Mouse (Mus musculus): ENCODE data around the gene Nrd1. TPM values are rescaled to one million over a fixed set of nuclear protein-coding genes. Genes with fewer than 3 reads are reported as not detected.
A peak's percentile ranks its signal among the peaks of the same experiment; 100 is the strongest.

The Nrd1 gene
- polyA plus RNA-seq, 1 experiment from 2014 or later = 45.6 TPM

GRCm38 (mm10) chr4:108986833-108987472, 13.5 kb upstream of the Nrd1 start:
- Histone ChIP-seq H3K36me3 (ENCODE audit: control insufficient read depth, insufficient read depth, low read length) (no peaks in the 10 kb centered on the region), H3K9me3 (replicated peaks; ENCODE audit: control insufficient read depth, low read length) (no peaks in the 10 kb centered on the region), H3K27ac (ENCODE audit: low read depth, low read length) (no peak overlapping the region), H3K4me3 (ENCODE audit: low read depth, low read length) (no peak overlapping the region), H3K4me1 (ENCODE audit: control insufficient read depth, insufficient read depth, low read length) (no peaks in the 10 kb centered on the region), H3K9ac (ENCODE audit: low read length) (no peak overlapping the region), H3K4me2 (ENCODE audit: low read length) (no peak overlapping the region), H3K27me3 (replicated peaks; ENCODE audit: control insufficient read depth, insufficient read depth, low read length) (0 out of 2 replicates have a peak, but pooled peaks cover 2% of the 10 kb centered on the region)
- 71% methylated on average over 1 of the region's 1 CpGs for WGBS
- ATAC-seq (no peak), DNase-seq (ENCODE audit: low spot score) (no peak)

- H3K9ac ChIP-seq (ENCODE audit: low read length) = no peak overlapping the region
- ATAC-seq = no peak
- no peaks in the 10 kb centered on the region for H3K9me3 ChIP-seq (replicated peaks; ENCODE audit: control insufficient read depth, low read length)
- DNase-seq (ENCODE audit: low spot score) = no peak
- H3K27me3 ChIP-seq (replicated peaks; ENCODE audit: control insufficient read depth, insufficient read depth, low read length) = 0 out of 2 replicates have a peak, but pooled peaks cover 2% of the 10 kb centered on the region
- H3K36me3 ChIP-seq (ENCODE audit: control insufficient read depth, insufficient read depth, low read length) = no peaks in the 10 kb centered on the region
- no peak overlapping the region for H3K27ac ChIP-seq (ENCODE audit: low read depth, low read length)
- H3K4me1 ChIP-seq (ENCODE audit: control insufficient read depth, insufficient read depth, low read length) = no peaks in the 10 kb centered on the region
- H3K4me2 ChIP-seq (ENCODE audit: low read length) = no peak overlapping the region
- WGBS = 89% methylated on average over 4 of the region's 4 CpGs
- H3K4me3 ChIP-seq (ENCODE audit: low read depth, low read length) = no peak overlapping the region
These were observed 13.0 kb upstream of the Nrd1 start for GRCm38 (mm10) chr4:108987473-108987842.

GRCm38 (mm10) chr4:108989430-108989829, 11.0 kb upstream of the Nrd1 start:
- 78% methylated on average over 2 of the region's 2 CpGs for WGBS
- no peak overlapping the region for H3K4me3 ChIP-seq (ENCODE audit: low read depth, low read length)
- H3K27ac ChIP-seq (ENCODE audit: low read depth, low read length) = no peak overlapping the region
- DNase-seq (ENCODE audit: low spot score) (no peak), ATAC-seq (no peak)
- H3K9ac ChIP-seq (ENCODE audit: low read length) = no peak overlapping the region
- 0 out of 2 replicates have a peak, but pooled peaks cover 2% of the 10 kb centered on the region for H3K27me3 ChIP-seq (replicated peaks; ENCODE audit: control insufficient read depth, insufficient read depth, low read length)
- no peak overlapping the region for H3K4me2 ChIP-seq (ENCODE audit: low read length)
- no peaks in the 10 kb centered on the region for H3K36me3 ChIP-seq (ENCODE audit: control insufficient read depth, insufficient read depth, low read length)
- no peaks in the 10 kb centered on the region for H3K9me3 ChIP-seq (replicated peaks; ENCODE audit: control insufficient read depth, low read length)
- no peaks in the 10 kb centered on the region for H3K4me1 ChIP-seq (ENCODE audit: control insufficient read depth, insufficient read depth, low read length)

- H3K4me2 ChIP-seq (ENCODE audit: low read length) = no peak overlapping the region
- no peak for ATAC-seq
- H3K9ac ChIP-seq (ENCODE audit: low read length) = no peak overlapping the region
- DNase-seq (ENCODE audit: low spot score) = no peak
- no peaks in the 10 kb centered on the region for H3K4me1 ChIP-seq (ENCODE audit: control insufficient read depth, insufficient read depth, low read length)
- H3K4me3 ChIP-seq (ENCODE audit: low read depth, low read length) = no peak overlapping the region
- H3K36me3 ChIP-seq (ENCODE audit: control insufficient read depth, insufficient read depth, low read length) = no peaks in the 10 kb centered on the region
- H3K9me3 ChIP-seq (replicated peaks; ENCODE audit: control insufficient read depth, low read length) = no peaks in the 10 kb centered on the region
- 0 out of 2 replicates have a peak, but pooled peaks cover 2% of the 10 kb centered on the region for H3K27me3 ChIP-seq (replicated peaks; ENCODE audit: control insufficient read depth, insufficient read depth, low read length)
- no peak overlapping the region for H3K27ac ChIP-seq (ENCODE audit: low read depth, low read length)
These were observed 10.4 kb upstream of the Nrd1 start for GRCm38 (mm10) chr4:108990032-108990431.

- 92% methylated on average over 6 of the region's 6 CpGs for WGBS
- no peak for DNase-seq (ENCODE audit: low spot score)
- Histone ChIP-seq H3K4me3 (ENCODE audit: low read depth, low read length) (no peak overlapping the region), H3K4me1 (ENCODE audit: control insufficient read depth, insufficient read depth, low read length) (no peaks in the 10 kb centered on the region), H3K27me3 (replicated peaks; ENCODE audit: control insufficient read depth, insufficient read depth, low read length) (0 out of 2 replicates have a peak, but pooled peaks cover 2% of the 10 kb centered on the region), H3K4me2 (ENCODE audit: low read length) (no peak overlapping the region), H3K9me3 (replicated peaks; ENCODE audit: control insufficient read depth, low read length) (no peaks in the 10 kb centered on the region), H3K9ac (ENCODE audit: low read length) (no peak overlapping the region), H3K36me3 (ENCODE audit: control insufficient read depth, insufficient read depth, low read length) (no peaks in the 10 kb centered on the region), H3K27ac (ENCODE audit: low read depth, low read length) (no peak overlapping the region)
- no peak for ATAC-seq
These were observed 9.9 kb upstream of the Nrd1 start for GRCm38 (mm10) chr4:108990571-108990970.

- no peak for ATAC-seq
- H3K9me3 ChIP-seq (replicated peaks; ENCODE audit: control insufficient read depth, low read length) = no peaks in the 10 kb centered on the region
- H3K27me3 ChIP-seq (replicated peaks; ENCODE audit: control insufficient read depth, insufficient read depth, low read length) = 0 out of 2 replicates have a peak, but pooled peaks cover 2% of the 10 kb centered on the region
These were observed 8.6 kb upstream of the Nrd1 start for GRCm38 (mm10) chr4:108991811-108992210.

GRCm38 (mm10) chr4:108992978-108993377, 7.5 kb upstream of the Nrd1 start:
- Histone ChIP-seq H3K4me2 (ENCODE audit: low read length) (no peak overlapping the region), H3K9ac (ENCODE audit: low read length) (no peak overlapping the region), H3K4me3 (ENCODE audit: low read depth, low read length) (no peak overlapping the region), H3K27ac (ENCODE audit: low read depth, low read length) (no peak overlapping the region), H3K27me3 (replicated peaks; ENCODE audit: control insufficient read depth, insufficient read depth, low read length) (0 out of 2 replicates have a peak, but pooled peaks cover 4% of the 10 kb centered on the region), H3K4me1 (ENCODE audit: control insufficient read depth, insufficient read depth, low read length) (no peaks in the 10 kb centered on the region), H3K9me3 (replicated peaks; ENCODE audit: control insufficient read depth, low read length) (no peaks in the 10 kb centered on the region), H3K36me3 (ENCODE audit: control insufficient read depth, insufficient read depth, low read length) (no peaks in the 10 kb centered on the region)
- WGBS = 35% methylated on average over 2 of the region's 2 CpGs
- DNase-seq (ENCODE audit: low spot score) = peak; percentile 17
- no peak for ATAC-seq

More at GRCm38 (mm10) chr4:108991811-108992210, 8.6 kb upstream of the Nrd1 start:
- no peak overlapping the region for H3K4me2 ChIP-seq (ENCODE audit: low read length)
- H3K36me3 ChIP-seq (ENCODE audit: control insufficient read depth, insufficient read depth, low read length) = no peaks in the 10 kb centered on the region
- H3K27ac ChIP-seq (ENCODE audit: low read depth, low read length) = no peak overlapping the region
- H3K4me3 ChIP-seq (ENCODE audit: low read depth, low read length) = no peak overlapping the region
- no peak overlapping the region for H3K9ac ChIP-seq (ENCODE audit: low read length)
- H3K4me1 ChIP-seq (ENCODE audit: control insufficient read depth, insufficient read depth, low read length) = no peaks in the 10 kb centered on the region
- DNase-seq (ENCODE audit: low spot score) = no peak

- H3K4me1 ChIP-seq (ENCODE audit: control insufficient read depth, insufficient read depth, low read length) = peaks cover 15% of the 10 kb centered on the region
- peak overlapping the region; percentile 80 for H3K4me2 ChIP-seq (ENCODE audit: low read length)
- H3K27ac ChIP-seq (ENCODE audit: low read depth, low read length) = peak overlapping the region; percentile 85
- H3K9me3 ChIP-seq (replicated peaks; ENCODE audit: control insufficient read depth, low read length) = no peaks in the 10 kb centered on the region
- H3K36me3 ChIP-seq (ENCODE audit: control insufficient read depth, insufficient read depth, low read length) = no peaks in the 10 kb centered on the region
- under 1% methylated on average over 18 of the region's 18 CpGs for WGBS
- peak overlapping the region; percentile 91 for H3K9ac ChIP-seq (ENCODE audit: low read length)
- no peak for DNase-seq (ENCODE audit: low spot score)
- H3K27me3 ChIP-seq (replicated peaks; ENCODE audit: control insufficient read depth, insufficient read depth, low read length) = 0 out of 2 replicates have a peak, but pooled peaks cover 3% of the 10 kb centered on the region
- no peak; the same call in 1 of the 2 replicates for ATAC-seq
- peak overlapping the region; percentile 82 for H3K4me3 ChIP-seq (ENCODE audit: low read depth, low read length)
These were observed 506 bp downstream of the Nrd1 start for GRCm38 (mm10) chr4:109000961-109001360.

GRCm38 (mm10) chr4:109008046-109008445, 7.6 kb downstream of the Nrd1 start:
- no peak overlapping the region for H3K4me2 ChIP-seq (ENCODE audit: low read length)
- no peak overlapping the region for H3K4me3 ChIP-seq (ENCODE audit: low read depth, low read length)
- no peaks in the 10 kb centered on the region for H3K36me3 ChIP-seq (ENCODE audit: control insufficient read depth, insufficient read depth, low read length)
- DNase-seq (ENCODE audit: low spot score) (no peak), ATAC-seq (no peak)
- H3K27me3 ChIP-seq (replicated peaks; ENCODE audit: control insufficient read depth, insufficient read depth, low read length) = no peaks in the 10 kb centered on the region
- H3K9ac ChIP-seq (ENCODE audit: low read length) = no peak overlapping the region
- H3K4me1 ChIP-seq (ENCODE audit: control insufficient read depth, insufficient read depth, low read length) = 0 out of 2 replicates have a peak, but pooled peaks cover 3% of the 10 kb centered on the region
- no peak overlapping the region for H3K27ac ChIP-seq (ENCODE audit: low read depth, low read length)
- no peaks in the 10 kb centered on the region for H3K9me3 ChIP-seq (replicated peaks; ENCODE audit: control insufficient read depth, low read length)
- 86% methylated on average over 1 of the region's 1 CpGs for WGBS

Data from forebrain, embryonic 14.5 days (tissue).